Mouse (Mus musculus): ENCODE results near the gene Sbk1.
A peak's percentile ranks its signal among the peaks of the same experiment; 100 is the strongest.

- TF ChIP-seq CTCF (IDR thresholded peaks at IDR 0.05; ENCODE audit: insufficient read depth, low read length) (peak; percentile 14; the same call in 1 of the 2 replicates), POLR2A (IDR thresholded peaks at IDR 0.05; ENCODE audit: borderline replicate concordance, extremely low read depth, low read depth, low read length) (no peak)
Measured at GRCm38 (mm10) chr7:126297579-126298460, 25.4 kb downstream of the Sbk1 start.

All from lung, adult 2 months (tissue).